12 mouse cellular contexts compared by ENCODE assay signal in genomic region chr4:55141923-55142732, GRCm38 (mm10).
DNase-seq lines count a peak whose midpoint lies in the region; ATAC-seq and TF ChIP-seq lines count a peak whose summit lies in the region.
"Had no signal": no experiment of that assay in that cellular context is flagged by ENCODE, and none has a peak within 500 bp of the region (broad histone marks: within the 10 kb centered on the region; RNA-seq: fewer than 3 reads in every experiment).

No protein-coding gene starts in this region.

- no peak overlapping the region for H3K4me3 ChIP-seq in gastrocnemius, adult 2 months
- H3K4me3 ChIP-seq in midbrain, embryonic 10.5 days, result no peak overlapping the region
- H3K4me3 ChIP-seq in midbrain, postnatal 0 days (ENCODE audit: low read depth, low read length), result no peak overlapping the region
- no peak overlapping the region for H3K4me3 ChIP-seq in liver, postnatal 0 days (ENCODE audit: low read depth, low read length)
- H3K4me3 ChIP-seq in cerebellum, adult 2 months (replicated peaks; ENCODE audit: insufficient read depth, low read depth, low read length), result no peak overlapping the region
- H3K4me3 ChIP-seq: limb, embryonic 13.5 days had no signal

- DNase-seq in gastrocnemius, adult 2 months, result no peak
- DNase-seq in gastrocnemius, postnatal 14 days, result no peak
- no peak for DNase-seq in midbrain, embryonic 10.5 days (ENCODE audit: low spot score)
- no peak for DNase-seq in midbrain, postnatal 0 days (ENCODE audit: low spot score)
- DNase-seq in fat pad, adult 2 months (ENCODE audit: extremely low read depth, low read depth, low spot score), result peak; percentile 55
- DNase-seq in liver, postnatal 0 days, result no peak
- no peak for DNase-seq in right cerebral cortex, postnatal 10 days (ENCODE audit: low spot score in 2 of 2)
- DNase-seq in cerebellum, adult 2 months, result no peak
- DNase-seq: B cell, adult 2 months; forebrain, postnatal 0 days; kidney, adult 11 months had no signal

- H3K27me3 ChIP-seq in midbrain, embryonic 10.5 days (ENCODE audit: low read depth, poor library complexity, severe bottlenecking), result no peaks in the 10 kb centered on the region
- H3K27me3 ChIP-seq in midbrain, postnatal 0 days (ENCODE audit: insufficient read depth, low read length), result no peaks in the 10 kb centered on the region
- no peaks in the 10 kb centered on the region for H3K27me3 ChIP-seq in liver, postnatal 0 days (ENCODE audit: insufficient read depth, low read length)
- H3K27me3 ChIP-seq in cerebellum, adult 2 months (ENCODE audit: control insufficient read depth, insufficient read depth, low read length), result no peaks in the 10 kb centered on the region
- H3K27me3 ChIP-seq: limb, embryonic 13.5 days had no signal

- H3K36me3 ChIP-seq in midbrain, embryonic 10.5 days, result no peaks in the 10 kb centered on the region
- no peaks in the 10 kb centered on the region for H3K36me3 ChIP-seq in midbrain, postnatal 0 days (ENCODE audit: insufficient read depth, low read length)
- no peaks in the 10 kb centered on the region for H3K36me3 ChIP-seq in liver, postnatal 0 days (replicated peaks; ENCODE audit: insufficient read depth, low read length)
- H3K36me3 ChIP-seq: limb, embryonic 13.5 days had no signal

- peak overlapping the region; percentile 53; the same call in 1 of the 2 replicates for H3K27ac ChIP-seq in gastrocnemius, adult 2 months
- H3K27ac ChIP-seq in midbrain, embryonic 10.5 days (replicated peaks), result peak overlapping the region; percentile 33; the same call in 1 of the 2 replicates
- no peak overlapping the region for H3K27ac ChIP-seq in midbrain, postnatal 0 days (ENCODE audit: low read depth, low read length)
- H3K27ac ChIP-seq in liver, postnatal 0 days (ENCODE audit: low read depth), result peak overlapping the region; percentile 45
- no peak overlapping the region for H3K27ac ChIP-seq in cerebellum, adult 2 months (ENCODE audit: insufficient read depth, low read length)
- H3K27ac ChIP-seq: limb, embryonic 13.5 days had no signal

- TF ChIP-seq EP300 in liver, postnatal 0 days (IDR thresholded peaks at IDR 0.05; ENCODE audit: low read depth), result no peak

- no peak for TF ChIP-seq CTCF in gastrocnemius, adult 2 months (IDR thresholded peaks at IDR 0.05)
- TF ChIP-seq CTCF in midbrain, postnatal 0 days (IDR thresholded peaks at IDR 0.05), result no peak
- TF ChIP-seq CTCF in liver, postnatal 0 days (IDR thresholded peaks at IDR 0.05; ENCODE audit: low read depth), result no peak
- TF ChIP-seq CTCF in cerebellum, adult 2 months (IDR thresholded peaks at IDR 0.05; ENCODE audit: borderline replicate concordance, insufficient read depth, low read depth, low read length), result no peak

- H3K4me1 ChIP-seq in midbrain, embryonic 10.5 days, result peaks cover 26% of the 10 kb centered on the region
- H3K4me1 ChIP-seq in midbrain, postnatal 0 days (ENCODE audit: insufficient read depth, low read length), result no peaks in the 10 kb centered on the region
- H3K4me1 ChIP-seq in liver, postnatal 0 days (ENCODE audit: insufficient read depth), result peaks cover 9% of the 10 kb centered on the region; the same call in 1 of the 2 replicates
- 0 out of 2 replicates have a peak, but pooled peaks cover 3% of the 10 kb centered on the region for H3K4me1 ChIP-seq in cerebellum, adult 2 months (ENCODE audit: control insufficient read depth, insufficient read depth, low read length)

- intact Hi-C loops in gastrocnemius, adult 2 months (cut with DNase I), result no loop called here
- intact Hi-C loops in gastrocnemius, postnatal 14 days (cut with DNase I; ENCODE audit: low total_unique reads), result no loop called here

- 80% methylated on average over 8 of the region's 8 CpGs for WGBS in midbrain, embryonic 10.5 days
- WGBS in midbrain, postnatal 0 days, result 79% methylated on average over 8 of the region's 8 CpGs
- WGBS in liver, postnatal 0 days (ENCODE audit: insufficient replicate concordance), result 50% methylated on average over 8 of the region's 8 CpGs
- WGBS in cerebellum, adult 2 months, result 90% methylated on average over 8 of the region's 8 CpGs

- H3K9me3 ChIP-seq in midbrain, embryonic 10.5 days (replicated peaks), result no peaks in the 10 kb centered on the region
- H3K9me3 ChIP-seq in midbrain, postnatal 0 days (ENCODE audit: low read length), result no peaks in the 10 kb centered on the region
- no peaks in the 10 kb centered on the region for H3K9me3 ChIP-seq in liver, postnatal 0 days (ENCODE audit: low read length)

- H3K9ac ChIP-seq in midbrain, postnatal 0 days (replicated peaks; ENCODE audit: low read length, poor library complexity, severe bottlenecking), result no peak overlapping the region
- no peak overlapping the region for H3K9ac ChIP-seq in liver, postnatal 0 days (replicated peaks)
- H3K9ac ChIP-seq: forebrain, postnatal 0 days; limb, embryonic 13.5 days had no signal

- H3K4me2 ChIP-seq in midbrain, postnatal 0 days (ENCODE audit: low read depth, low read length, poor library complexity, severe bottlenecking), result no peak overlapping the region
- H3K4me2 ChIP-seq in liver, postnatal 0 days (ENCODE audit: low read depth, low read length), result no peak overlapping the region
- H3K4me2 ChIP-seq: limb, embryonic 13.5 days had no signal

- TF ChIP-seq POLR2A in cerebellum, adult 2 months (IDR thresholded peaks at IDR 0.05; ENCODE audit: borderline replicate concordance, insufficient read depth, low read length), result no peak

- no peak for ATAC-seq in midbrain, postnatal 0 days (ENCODE audit: low FRiP score)
- ATAC-seq in liver, postnatal 0 days, result peak; percentile 72
- ATAC-seq: forebrain, postnatal 0 days had no signal

Comparison
In these comparisons a context has a peak if more than half of its experiments do, and no peak if none do; other contexts are left out.
1. H3K27ac ChIP-seq: peak in gastrocnemius, adult 2 months (single experiment), midbrain, embryonic 10.5 days (single experiment) and liver, postnatal 0 days (single experiment); none in midbrain, postnatal 0 days (single experiment) and cerebellum, adult 2 months (single experiment).